Mouse (Mus musculus) heart, postnatal 0 days (tissue): ENCODE measurements around the gene Dnajc7.

Experiments
- CTCF ChIP-seq: IDR thresholded peaks from 2 replicates; pipeline ENCODE4 v1.5.1; 2016; ENCODE audit warnings: antibody characterized with exemption, control low read depth, low read depth
- EP300 ChIP-seq: IDR thresholded peaks from 2 replicates; pipeline ENCODE4 v1.6.1; 2016; ENCODE audit warnings: antibody characterized with exemption, low read depth

DNA sequence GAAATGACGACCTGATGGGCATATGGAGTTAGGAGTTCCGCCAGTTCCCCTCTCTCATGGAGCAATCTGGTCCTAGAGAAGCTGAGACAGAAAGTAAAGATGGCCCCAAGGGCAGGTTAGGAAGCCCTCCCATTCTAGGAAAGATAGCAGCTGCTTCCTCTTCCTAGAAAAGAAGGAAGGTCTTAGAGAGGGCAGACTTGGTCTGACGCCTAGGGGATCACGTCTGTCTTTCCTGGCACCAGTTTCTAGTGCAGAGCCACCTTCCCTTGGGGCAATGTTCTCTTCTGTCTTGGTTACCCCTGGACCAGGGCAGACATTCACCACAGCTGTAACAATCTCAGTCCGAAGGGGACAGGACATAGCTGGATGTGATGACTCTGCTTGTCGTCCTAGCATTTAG lies 71.8 kb downstream of the Dnajc7 start:
- TF ChIP-seq CTCF (no peak), EP300 (no peak)
